Mouse (Mus musculus) right cerebral cortex, adult 2 months (tissue): ENCODE measurements at regions not wholly inside any gene's neighbourhood (a gene's known extent, or its start where the extent isn't known, plus 50 kb on each side); places are given as distances from the start of the nearest gene placed in this dataset.

ENCODE experiments used
- DNase-seq, 2 experiments: peaks; one replicate each; pipeline ENCODE4 v3.0.0; 2021 to 2022; ENCODE audit warnings: low spot score in 2 of 2

DNA sequence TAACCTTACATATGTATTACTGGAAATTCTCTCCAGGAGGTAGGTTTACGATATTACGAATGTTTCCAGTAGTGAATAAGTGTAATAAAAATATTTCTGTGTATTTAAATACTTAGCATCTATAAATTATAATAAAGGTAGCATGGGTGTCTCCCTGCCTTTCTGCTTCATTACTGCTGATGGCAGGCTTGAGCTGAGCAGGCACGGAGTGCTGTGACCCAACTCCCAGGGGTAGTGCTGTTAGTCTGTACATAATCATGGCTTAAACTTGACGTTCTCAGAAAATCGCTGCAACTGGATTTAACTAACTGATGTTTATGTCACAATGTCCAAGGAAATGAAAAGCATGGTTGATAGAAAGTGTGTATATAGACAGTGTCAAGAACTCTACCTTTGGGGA is 727.8 kb upstream of the Frg1 start:
- no peak for DNase-seq

DNA sequence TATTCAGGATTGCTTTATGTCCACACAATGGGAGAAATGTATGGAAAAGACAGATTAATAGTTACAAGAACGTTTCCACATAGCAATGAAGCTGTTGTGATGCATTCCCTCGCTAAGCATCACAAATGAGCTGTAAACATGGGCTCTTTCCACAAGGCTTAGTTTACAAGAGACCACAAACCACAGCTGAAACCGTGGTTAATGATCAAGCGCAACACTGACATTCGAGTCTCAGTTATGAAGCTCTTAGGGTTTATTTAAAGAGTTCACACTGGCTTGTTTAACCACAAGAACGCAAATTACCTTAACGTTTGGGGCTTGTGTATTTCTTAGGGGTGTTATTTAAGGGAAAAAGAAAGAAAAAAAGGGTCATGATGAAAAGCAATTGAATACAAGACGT is 727.3 kb upstream of the Frg1 start:
- DNase-seq, result no peak

DNA sequence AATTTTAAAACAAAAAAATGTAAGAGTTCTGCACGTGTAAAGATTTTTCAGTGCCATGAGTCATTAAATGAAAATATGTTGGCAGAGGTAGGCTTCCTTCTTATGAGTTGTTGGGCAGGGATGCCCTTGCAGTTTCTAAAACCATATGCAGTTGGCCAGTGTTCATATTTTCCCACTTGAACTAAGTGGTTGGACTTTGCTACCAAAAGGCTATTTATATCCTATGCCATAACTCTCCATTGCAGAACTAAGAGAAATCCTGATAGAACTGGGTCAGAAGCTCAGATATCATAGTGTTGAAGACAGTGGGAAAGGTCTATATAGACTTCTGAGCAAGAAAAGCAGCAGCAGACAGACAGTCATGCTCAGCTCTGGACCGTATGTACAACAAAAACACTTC is 690.7 kb upstream of the Frg1 start:
- DNase-seq, result no peak

DNA sequence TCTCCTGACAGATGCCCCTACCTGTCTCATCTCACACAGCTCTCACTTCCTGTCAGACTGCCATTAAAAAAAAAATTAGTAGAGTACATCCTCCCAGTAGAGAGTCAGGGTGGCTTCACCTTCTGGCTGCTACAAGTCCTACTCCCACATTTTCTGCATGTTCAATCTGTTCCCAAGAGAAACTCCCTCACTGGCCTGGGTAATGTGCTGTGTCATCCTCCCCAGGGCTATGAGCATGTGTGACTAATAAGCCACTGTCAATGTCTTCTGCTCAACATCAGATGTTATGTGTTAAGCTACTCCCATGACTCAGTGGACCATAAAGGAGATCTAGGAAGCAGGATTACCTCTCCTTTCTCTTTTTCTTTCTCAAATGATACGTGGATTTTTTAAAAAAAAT is 652.4 kb upstream of the Frg1 start:
- DNase-seq, result no peak

DNA sequence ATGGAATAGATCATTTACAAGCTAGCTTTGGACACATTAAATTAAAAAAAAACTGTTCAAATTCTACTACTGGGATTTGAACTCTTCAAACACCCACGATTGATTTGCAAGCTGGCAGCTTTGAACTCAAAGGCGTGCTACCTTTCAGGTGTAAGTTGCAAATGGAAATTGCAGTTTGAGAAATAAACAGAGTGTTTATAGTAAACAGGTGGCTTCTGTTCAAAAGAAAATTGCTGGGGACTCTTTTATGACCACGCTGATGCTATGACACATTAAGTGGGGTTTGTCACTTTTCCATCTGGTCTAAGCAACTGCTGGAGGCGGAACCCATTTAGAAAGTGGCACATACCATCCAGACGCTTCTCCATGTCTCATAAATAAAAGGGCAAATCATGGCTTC is 626.7 kb upstream of the Frg1 start:
- no peak for DNase-seq

DNA sequence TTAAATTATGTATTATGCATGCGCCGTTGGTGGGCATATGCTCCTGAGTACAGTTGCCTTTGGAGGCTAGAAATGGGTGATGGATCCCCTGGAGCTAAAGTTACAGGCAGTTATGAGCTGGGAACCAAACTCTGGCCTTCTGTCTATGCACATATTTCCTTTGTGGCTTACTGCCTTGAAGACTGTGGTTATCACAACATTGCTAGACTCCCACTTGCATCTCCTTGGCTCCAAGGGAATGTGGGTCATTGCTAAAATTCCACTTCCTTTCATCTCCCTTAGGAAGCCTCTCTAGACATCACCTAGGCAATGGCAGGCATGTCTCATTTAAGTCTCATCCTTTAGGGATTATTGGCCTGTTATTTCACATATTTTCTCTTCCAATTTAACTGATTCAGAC is 622.4 kb upstream of the Frg1 start:
- no peak for DNase-seq

DNA sequence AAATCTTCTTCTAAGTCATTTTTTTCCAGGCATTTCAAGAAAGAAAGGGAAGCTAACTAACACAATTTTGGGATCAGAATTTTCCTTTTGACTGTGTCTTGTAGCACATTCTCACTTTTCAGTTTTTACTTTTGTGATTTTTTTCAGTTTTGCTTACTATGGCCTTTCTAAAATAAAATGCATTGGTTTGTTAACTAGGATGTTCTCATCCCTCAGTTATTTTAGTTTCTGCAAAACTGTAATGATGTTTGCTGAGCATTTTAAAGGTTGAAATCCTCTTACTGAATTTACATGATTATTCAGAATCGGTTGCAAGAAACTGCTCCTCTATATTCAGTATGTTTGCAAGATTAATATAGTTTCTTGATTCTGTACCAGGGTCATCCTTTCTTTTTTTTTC is 610.1 kb upstream of the Frg1 start:
- DNase-seq, result no peak

DNA sequence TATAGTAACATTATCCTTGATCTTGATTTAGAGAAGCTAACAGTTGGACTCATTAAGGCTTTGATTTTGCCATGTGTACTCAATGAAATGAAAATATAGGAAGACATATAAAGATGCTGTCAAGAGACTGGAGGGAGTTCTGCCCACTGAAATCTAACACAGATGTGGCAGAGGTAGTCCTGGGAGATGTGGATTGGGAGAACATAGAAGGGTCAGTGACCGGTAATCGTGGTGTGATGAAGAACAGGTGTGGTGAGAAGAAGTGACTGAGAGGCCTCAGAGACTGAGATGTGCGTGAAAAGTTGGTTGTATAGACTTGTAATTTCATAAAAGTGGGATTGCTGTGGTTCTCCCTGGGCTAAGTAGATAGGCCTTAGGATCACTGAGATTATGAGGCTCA is 600.9 kb upstream of the Frg1 start:
- no peak for DNase-seq

DNA sequence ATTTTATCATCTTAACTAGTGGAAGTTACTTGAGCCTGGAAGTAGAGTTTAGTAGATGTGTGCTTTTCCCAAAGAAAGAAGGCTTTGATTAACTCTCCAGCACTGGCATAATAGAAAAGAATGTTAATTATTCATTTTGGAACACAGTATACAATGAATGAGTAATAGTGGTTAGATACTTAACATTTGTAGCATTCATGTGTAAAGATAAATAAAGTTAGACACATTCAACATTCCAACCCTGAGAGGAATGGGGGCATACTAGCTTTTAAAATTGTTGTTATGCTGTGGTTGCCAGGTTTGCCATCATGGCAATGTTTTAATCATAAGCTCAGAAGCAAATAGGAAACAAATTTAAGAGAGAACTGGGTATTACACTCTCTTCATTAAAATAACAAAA is 586.3 kb upstream of the Frg1 start:
- DNase-seq, result no peak

DNA sequence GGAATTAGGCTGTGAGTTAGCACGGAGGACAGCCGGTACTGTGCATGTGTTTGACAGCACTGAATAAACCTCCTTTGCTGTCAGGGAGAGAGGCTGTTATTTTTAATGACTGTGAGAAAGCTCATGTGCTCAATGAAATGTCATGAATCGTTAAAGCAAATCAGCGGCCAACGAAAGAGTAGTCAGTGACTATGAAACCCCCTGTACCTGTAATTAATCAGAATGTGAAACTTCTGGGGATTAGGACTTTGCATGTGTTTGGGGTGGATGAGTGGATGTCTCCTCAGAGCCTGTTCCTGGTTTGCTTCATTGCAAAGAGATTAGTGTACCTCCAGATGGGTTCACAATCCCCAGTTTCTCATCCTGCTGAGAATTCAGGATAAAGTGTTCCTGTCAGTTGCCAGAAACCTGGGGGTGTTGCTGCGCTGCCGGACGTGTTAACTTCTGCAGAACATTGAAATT is 572.2 kb upstream of the Frg1 start:
- DNase-seq, result peak; percentile 59 to 65

DNA sequence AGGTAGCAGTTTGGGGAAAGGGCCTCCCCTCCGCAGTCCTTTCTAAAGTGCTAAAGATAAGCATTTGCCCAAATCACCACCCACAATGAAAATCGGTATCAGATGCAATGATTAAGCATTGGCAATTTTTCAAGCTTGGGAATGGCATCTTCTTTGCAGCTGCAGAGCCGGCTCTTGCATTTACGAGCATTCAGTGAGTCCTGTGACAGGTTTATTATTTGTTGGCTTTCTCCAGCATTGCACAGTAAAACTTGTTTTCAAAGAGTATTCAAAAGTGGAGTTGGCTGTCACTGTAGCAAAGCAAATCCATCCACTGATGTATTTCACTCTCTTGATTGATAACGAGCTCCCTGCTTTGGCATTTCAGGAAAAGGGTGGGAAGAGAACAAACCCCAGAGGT is 571.3 kb upstream of the Frg1 start:
- DNase-seq, result no peak

DNA sequence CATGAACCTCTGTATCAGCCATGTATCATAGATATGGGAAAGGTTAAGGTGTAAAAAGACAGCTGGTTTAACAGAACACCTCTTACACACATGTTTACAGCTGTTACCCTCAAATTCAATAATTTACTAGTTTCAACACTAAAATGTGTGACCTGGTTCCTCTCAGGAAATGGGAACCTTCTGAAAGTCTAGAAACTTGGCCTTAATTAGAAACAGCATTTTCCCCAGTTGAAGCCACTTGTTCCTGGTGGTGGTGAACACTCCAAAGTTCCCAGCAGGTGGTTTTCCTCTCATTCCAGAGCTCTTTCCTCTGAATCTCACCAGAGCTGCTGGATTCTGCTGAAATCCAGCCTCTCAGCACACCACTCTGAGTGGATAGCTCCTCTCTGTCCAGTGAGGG is 570.5 kb upstream of the Frg1 start:
- no peak for DNase-seq

DNA sequence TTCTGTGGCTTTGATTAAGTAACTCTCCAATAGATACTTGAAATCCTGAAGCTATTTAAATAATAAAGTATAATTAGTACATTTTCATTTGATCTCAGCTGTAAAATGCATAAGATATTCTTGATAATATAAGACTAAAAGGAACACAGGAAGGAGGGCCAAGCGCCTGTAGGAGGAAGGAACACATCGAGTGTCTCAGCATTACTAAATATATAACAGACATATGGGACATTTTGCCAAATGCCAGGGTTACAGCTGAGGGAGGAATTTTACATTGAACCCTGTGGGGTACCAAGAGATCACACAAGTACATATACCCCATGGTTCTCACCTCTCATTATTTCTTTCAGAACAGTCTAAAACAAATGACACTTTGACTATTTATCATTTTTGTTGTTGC is 555.5 kb upstream of the Frg1 start:
- DNase-seq, result peak in 1 of 2 experiments; percentile 23

DNA sequence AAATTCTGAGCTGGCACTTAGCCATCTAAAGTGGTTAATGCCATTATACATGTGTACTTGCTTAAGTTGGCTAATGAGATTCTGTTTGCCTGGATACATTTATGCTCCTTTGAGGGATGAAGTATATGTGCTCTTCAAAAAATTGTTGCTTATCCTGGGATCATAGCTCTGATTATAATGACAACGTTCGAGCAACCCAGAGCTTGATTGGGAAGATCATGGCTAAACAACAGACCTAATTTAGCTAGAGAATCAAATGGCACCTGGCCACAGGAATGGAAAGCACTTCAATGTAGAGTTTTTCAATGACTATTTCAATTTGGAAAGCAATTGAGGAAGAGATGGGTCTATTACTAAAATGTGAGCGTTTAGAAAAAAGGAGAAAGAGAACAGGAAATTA is 553.7 kb upstream of the Frg1 start:
- DNase-seq, result no peak

DNA sequence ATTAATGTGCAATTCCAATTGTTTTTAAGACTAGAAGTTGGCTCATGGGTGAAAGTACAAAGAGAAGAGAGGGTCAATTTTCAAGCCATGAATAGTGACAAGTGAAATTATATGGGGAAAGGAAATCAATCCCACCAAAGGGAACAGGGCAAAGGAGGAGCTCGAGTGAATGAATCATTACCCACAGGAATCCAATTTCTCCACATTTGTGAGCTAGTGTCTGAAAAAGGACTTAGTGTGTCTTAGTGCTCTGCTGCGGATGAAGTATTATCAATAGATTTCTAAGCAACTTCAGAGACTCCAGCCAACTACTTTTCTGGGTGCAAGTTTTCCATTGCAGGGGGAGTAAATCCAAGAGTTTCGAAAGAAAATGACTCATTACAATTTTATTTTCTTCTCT is 552.5 kb upstream of the Frg1 start:
- no peak for DNase-seq

DNA sequence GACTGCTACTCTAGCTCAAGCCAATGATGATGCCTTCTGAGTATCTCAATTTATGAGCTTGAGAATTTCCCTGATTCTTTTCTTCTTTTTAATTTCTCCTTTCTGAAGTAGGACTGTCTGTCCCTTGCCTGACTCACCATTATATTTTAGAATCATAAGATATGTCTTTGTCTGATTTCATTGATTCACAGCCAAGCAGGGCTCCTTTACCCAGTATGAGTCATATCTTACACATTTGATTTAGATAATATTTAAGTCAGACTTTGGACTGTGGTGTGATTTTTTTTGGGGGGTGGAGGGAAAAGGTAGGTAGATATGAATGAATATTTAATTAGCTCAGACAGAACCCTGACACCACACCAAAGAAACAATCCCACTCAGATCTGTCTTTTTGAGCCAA is 547.2 kb upstream of the Frg1 start:
- peak; percentile 18 to 27 for DNase-seq

DNA sequence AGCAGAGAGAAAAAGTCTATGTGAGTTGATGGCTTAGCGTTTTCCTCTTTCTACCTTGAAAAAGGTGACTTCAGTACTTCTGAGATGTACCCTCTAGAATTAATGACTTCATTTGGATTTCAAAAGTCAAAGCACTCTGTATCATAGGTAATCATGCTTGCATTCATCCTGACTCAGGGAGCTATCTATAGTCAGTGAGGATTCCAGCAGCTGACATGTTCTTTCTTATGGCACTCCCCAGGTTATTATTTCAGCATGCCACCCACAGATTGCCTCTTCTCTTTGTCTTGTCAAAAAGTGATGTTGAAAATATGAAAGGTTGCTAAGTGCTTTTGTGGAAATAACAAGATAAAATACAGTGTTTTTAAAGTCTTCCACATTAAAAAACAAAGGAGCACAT is 540.0 kb upstream of the Frg1 start:
- DNase-seq, result peak in 1 of 2 experiments; percentile 9

DNA sequence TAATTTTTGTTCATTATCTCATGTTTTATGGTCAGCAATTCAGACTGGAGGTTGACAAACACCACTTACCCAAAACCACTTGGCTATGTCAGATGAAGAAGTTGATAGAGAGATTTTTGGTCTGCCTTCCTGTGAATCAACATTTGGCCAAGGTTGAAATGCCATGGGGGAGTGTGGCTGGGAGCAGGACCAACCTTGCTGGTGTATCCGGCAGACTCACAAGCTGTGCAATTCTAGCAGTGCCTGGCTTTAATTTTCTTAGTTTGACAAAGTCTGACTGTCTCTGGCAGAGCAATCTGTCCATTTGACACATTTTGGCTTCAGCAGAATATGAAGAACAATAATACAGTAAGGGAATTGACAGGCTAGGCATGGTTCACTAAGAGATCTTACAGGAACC is 533.9 kb upstream of the Frg1 start:
- no peak for DNase-seq

DNA sequence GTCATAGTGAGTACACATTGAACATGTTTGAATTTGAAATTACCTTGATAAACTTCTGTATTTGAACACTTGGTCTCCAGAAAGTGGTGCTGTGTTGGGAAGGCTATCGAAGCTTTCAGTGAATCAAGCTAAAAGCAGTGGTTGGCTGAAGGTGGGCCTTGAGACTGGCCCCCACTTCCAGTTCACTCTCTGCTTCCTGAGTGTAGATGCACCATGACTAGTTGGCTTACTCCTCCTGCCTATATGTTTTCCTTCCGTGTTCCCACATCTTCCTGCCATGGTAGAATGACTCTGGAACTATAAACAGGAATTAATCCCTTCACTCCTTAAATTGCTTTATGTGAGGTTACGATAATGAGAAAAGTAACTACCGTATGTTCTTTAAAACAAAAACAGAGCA is 522.4 kb upstream of the Frg1 start:
- DNase-seq, result no peak

DNA sequence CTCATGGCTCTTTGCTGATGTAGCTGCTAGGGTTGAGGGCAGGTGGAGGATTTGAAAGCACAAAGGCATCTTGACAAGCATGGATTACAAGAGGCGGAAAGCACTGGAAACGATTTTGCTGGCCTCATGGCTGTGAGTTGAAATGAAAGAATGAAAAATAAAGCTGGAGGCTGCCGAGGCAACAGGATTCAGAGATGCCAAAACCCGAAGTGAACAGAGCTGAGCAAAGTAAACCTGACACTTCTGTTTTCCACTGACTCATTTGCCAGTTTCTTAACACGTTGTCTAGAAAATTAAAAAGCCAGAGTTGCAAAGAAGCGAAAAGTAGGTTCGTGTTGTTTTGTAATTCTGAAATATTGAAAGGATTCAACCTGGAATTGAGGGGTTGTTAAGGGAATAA is 504.2 kb upstream of the Frg1 start:
- DNase-seq, result peak in 1 of 2 experiments; percentile 7

DNA sequence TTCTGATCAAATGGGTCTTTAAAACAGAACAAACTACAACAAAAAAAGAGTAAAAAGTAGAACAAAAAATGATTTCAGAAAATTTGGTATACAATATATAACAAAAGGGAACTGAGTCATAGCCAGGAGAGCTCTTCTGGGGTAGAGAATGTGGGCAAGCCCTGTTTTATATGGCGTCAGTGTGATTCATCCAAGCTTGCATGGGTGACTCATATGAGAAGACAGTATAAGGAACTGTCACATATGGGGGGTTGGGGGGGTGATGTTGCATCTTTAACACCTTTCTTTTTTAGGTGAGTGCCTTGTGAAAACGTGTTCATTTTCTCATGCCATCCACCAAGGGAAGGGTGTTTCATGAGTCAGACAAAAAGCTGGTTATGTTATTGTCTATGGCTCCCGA is 503.7 kb upstream of the Frg1 start:
- DNase-seq, result peak; percentile 18 to 35

DNA sequence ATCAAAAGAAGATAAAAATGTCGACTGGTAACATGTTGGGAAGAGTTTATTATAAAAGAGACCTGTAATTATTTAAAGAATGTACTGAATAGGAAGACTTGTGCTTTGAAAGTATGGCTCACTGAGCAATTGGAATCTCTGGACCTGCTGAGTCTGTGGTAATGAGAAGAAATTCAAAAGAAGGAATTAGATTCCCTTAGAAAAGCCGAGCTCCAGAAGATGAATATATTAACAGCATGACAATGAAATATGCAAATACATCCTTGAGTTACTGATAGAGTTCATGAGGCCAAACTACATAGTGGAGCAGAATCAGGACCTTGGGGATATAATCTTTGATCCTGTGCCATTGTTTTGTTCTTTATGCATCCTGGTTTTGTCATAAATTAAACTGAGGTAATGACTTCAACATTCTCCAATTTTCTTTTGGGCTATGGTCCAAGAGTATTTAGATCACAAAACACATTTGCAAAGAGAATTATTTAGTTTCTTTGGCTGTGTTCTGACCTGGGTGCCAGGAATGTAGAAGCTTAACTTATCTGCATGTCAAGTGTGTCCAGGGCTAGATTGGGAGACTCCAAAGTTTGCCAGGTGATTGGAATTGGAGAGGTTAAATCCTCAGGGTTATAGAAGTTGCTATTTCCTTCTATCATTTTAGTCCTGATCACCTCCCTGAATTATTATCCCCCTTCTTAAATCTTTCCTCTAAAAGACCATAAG is 461.3 kb upstream of the Frg1 start:
- no peak for DNase-seq

DNA sequence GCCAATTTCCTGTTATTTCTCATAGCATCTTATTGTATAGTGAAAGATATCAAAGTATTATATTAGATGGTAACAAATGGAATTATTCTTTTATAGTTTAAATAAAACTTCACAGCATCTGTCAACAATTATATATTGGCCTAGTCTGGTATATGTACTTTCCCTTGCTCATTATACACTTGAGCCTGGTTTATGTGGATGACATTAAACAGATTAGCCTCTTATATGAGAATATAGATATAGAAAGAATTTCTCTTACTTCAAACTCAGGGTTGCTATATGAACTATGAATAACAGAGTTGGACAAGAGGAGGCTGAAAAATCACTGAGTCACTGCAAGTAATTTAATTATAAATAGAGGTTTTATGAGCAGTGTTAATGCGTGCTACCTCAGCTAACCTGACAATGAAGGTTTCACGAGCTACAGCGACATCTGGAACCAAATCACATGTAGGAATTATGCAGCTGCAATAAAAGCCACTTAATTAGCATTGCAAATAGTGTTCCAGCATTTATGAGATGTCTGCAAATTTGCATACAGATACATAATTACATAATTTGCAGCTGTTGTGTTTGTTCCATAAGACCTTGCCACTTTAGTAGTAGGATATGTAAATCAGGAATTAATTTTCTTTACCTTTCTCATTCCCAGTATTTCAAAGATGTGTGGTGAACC is 452.9 kb upstream of the Frg1 start:
- DNase-seq, result no peak

DNA sequence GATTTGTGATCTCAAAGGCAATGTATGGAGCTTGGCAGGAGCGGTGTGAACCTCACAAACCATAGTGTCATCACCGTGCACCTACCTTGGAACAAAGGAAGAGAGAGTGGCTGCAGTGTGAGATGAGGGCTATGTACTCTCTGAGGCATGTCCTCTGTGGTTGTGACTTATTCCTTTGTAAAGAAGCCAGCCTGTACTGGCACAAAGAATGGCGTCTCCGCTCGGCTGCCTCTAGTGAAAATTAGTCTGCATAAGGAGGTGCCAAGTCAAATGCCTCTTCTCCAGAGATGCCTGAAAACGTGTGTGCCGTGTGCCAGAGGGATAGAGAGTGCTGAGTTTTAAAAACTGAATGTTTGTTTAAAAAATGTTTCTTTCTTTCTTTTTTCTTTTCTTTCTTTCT is 444.0 kb upstream of the Frg1 start:
- no peak for DNase-seq
